Mouse (Mus musculus) heart, adult 2 months (tissue): ENCODE results near the gene Muc1. TPM values are rescaled to one million over a fixed set of nuclear protein-coding genes. Genes with fewer than 3 reads are reported as not detected.

ENCODE experiments used
- DNase-seq, 2 experiments: peaks; one replicate each; pipeline ENCODE4 v3.0.0; 2021
- H3K27ac ChIP-seq: fragments of 200-600 bp; 2 replicates; pipeline ENCODE4 v1.8.1; 2022
- H3K27me3 ChIP-seq: fragments of 200-500 bp; 2 replicates; pipeline ENCODE4 v1.6.1; 2012; ENCODE audit warnings: mild to moderate bottlenecking, low read length, inconsistent platforms, mixed read lengths; ENCODE audit not compliant: control insufficient read depth, insufficient read depth
- H3K36me3 ChIP-seq: fragments of 200-500 bp; 2 replicates; pipeline ENCODE4 v1.6.1; 2012; ENCODE audit warnings: low read length, inconsistent platforms; ENCODE audit not compliant: control insufficient read depth, insufficient read depth
- H3K4me1 ChIP-seq: fragments of 200-500 bp; 2 replicates; pipeline ENCODE4 v1.6.1; 2011; ENCODE audit warnings: low read length; ENCODE audit not compliant: control insufficient read depth, insufficient read depth
- H3K4me3 ChIP-seq: fragments of 200-600 bp; 2 replicates; pipeline ENCODE4 v1.8.1; 2022
- H3K79me2 ChIP-seq: fragments of 200-500 bp; replicated peaks from 2 replicates; pipeline ENCODE4 v1.6.1; 2012; ENCODE audit warnings: mild to moderate bottlenecking, inconsistent platforms, low read length, moderate library complexity, mixed read lengths; ENCODE audit not compliant: control insufficient read depth, insufficient read depth
- H3K9ac ChIP-seq: fragments of 200-500 bp; 2 replicates; pipeline ENCODE4 v1.6.1; 2012; ENCODE audit warnings: low read depth, mild to moderate bottlenecking, control low read depth, inconsistent platforms, low read length, mixed read lengths
- CTCF ChIP-seq: fragments of 200-600 bp; IDR thresholded peaks from 2 replicates; pipeline ENCODE4 v1.8.1; 2022; ENCODE audit warnings: antibody characterized with exemption, mild to moderate bottlenecking, moderate library complexity
- EP300 ChIP-seq: fragments of 200-500 bp; IDR thresholded peaks from 2 replicates; pipeline ENCODE4 v1.6.1; 2011; ENCODE audit warnings: low read depth, low read length, control low read depth; ENCODE audit not compliant: insufficient read depth
- POLR2A ChIP-seq: fragments of 200-500 bp; IDR thresholded peaks from 2 replicates; pipeline ENCODE4 v1.6.1; 2011; ENCODE audit warnings: mild to moderate bottlenecking, low read depth, low read length, control low read depth; ENCODE audit not compliant: insufficient read depth
- WGBS: fragments of 180-500 bp; shearing (Covaris S2); methylation state at CpG from one replicate; pipeline ENCODE4 v1.1.7; 2018; 5-methylcytosine and 5-hydroxymethylcytosine counted together
- intact Hi-C: fragments of 180-260 bp; cut with DNase I; formaldehyde crosslinking; loops from one replicate; pipeline ENCODE4 v1.15.1; 2025
- microRNA-seq, 2 experiments: library from miRNA; unstranded; fragments of <30 nt; microRNA quantifications; one replicate each; pipeline ENCODE4 v1.2.0; 2021
- polyA plus RNA-seq: library from polyadenylated mRNA; depleted of rRNA; stranded (reverse); fragments of >200 nt; gene quantifications from 2 replicates; pipeline ENCODE4 v1.2.3, GENCODE M21; 2012; rRNA removed
- total RNA-seq, 2 experiments: library from RNA; stranded (reverse); gene quantifications; 2 replicates each; pipeline ENCODE4 v1.2.3; 2021

The Muc1 gene
- total and polyA plus RNA-seq, 3 experiments = 0.39 to 6.2 (median 0.47) TPM

GRCm38 (mm10) chr3:89281579-89282290 is 52.9 kb downstream of the Muc1 start:
- intact Hi-C loops = loop anchor here (1.0 kb wide), 2 partner anchors 31 to 35 kb away; partner anchors contain the start of gene Trim46
- peaks cover 8% of the 10 kb centered on the region for H3K4me1 ChIP-seq
- H3K27ac ChIP-seq = peak overlapping the region; percentile 99
- no peaks in the 10 kb centered on the region for H3K27me3 ChIP-seq
- peak overlapping the region; percentile 58 for H3K9ac ChIP-seq
- H3K36me3 ChIP-seq = no peaks in the 10 kb centered on the region
- peak; percentile 89 to 91 for DNase-seq
- no peaks in the 10 kb centered on the region for H3K79me2 ChIP-seq
- H3K4me3 ChIP-seq = peak overlapping the region; percentile 84
- TF ChIP-seq POLR2A (no peak; the same call in 1 of the 2 replicates), CTCF (peak; percentile 97), EP300 (peak; percentile 99)
- WGBS = 15% methylated on average over 20 of the region's 20 CpGs

GRCm38 (mm10) chr3:89282291-89282643 is 53.4 kb downstream of the Muc1 start:
- no peaks in the 10 kb centered on the region for H3K27me3 ChIP-seq
- intact Hi-C loops = loop anchor here (1.0 kb wide), 2 partner anchors 32 to 36 kb away; partner anchors contain the start of gene Trim46
- no peaks in the 10 kb centered on the region for H3K36me3 ChIP-seq
- H3K9ac ChIP-seq = no peak overlapping the region
- no peaks in the 10 kb centered on the region for H3K79me2 ChIP-seq
- no peak overlapping the region for H3K4me3 ChIP-seq
- DNase-seq = no peak
- no peak overlapping the region for H3K27ac ChIP-seq
- no peak for TF ChIP-seq EP300
- TF ChIP-seq CTCF = no peak; the same call in 1 of the 2 replicates
- TF ChIP-seq POLR2A = no peak
- WGBS = 13% methylated on average over 4 of the region's 4 CpGs
- peaks cover 8% of the 10 kb centered on the region for H3K4me1 ChIP-seq

Small RNA genes within 50 kb of the gene (microRNA-seq; reads per million reads assigned to microRNA genes)
- gene Mir92b = 65.6 to 74.5 reads per million in 2 experiments

Other genes starting within 250 kb of the Muc1 start
- 10 to 100 TPM; 26.4 to 30.9 TPM for gene Rusc1, start 135.7 kb upstream of the Muc1 start, total RNA-seq
- gene Rusc1, start 135.7 kb upstream of the Muc1 start, polyA plus RNA-seq = 38.8 and 50.4 TPM in 2 replicates
- gene Gm43738, start 128.0 kb upstream of the Muc1 start, total RNA-seq = not detected
- gene Gm43738, start 128.0 kb upstream of the Muc1 start, polyA plus RNA-seq = not detected in 2 replicates
- 10 to 100 TPM; 20.8 to 21.1 TPM for gene Fdps, start 127.1 kb upstream of the Muc1 start, total RNA-seq
- gene Fdps, start 127.1 kb upstream of the Muc1 start, polyA plus RNA-seq = 22.5 and 29.6 TPM in 2 replicates
- gene Pklr, start 92.9 kb upstream of the Muc1 start, total RNA-seq = not detected
- 0.06 TPM in 1 of 2 replicates, not detected in the other for gene Pklr, start 92.9 kb upstream of the Muc1 start, polyA plus RNA-seq
- under 1 TPM in 1 of 2 experiments, not detected in 1; 0.25 TPM for gene Hcn3, start 68.9 kb upstream of the Muc1 start, total RNA-seq
- gene Hcn3, start 68.9 kb upstream of the Muc1 start, polyA plus RNA-seq = 0.26 and 0.29 TPM in 2 replicates
- gene Clk2, start 64.3 kb upstream of the Muc1 start, total RNA-seq = 10 to 100 TPM; 15.4 to 18.9 TPM
- gene Clk2, start 64.3 kb upstream of the Muc1 start, polyA plus RNA-seq = 26.5 and 40.4 TPM in 2 replicates
- gene Scamp3, start 51.6 kb upstream of the Muc1 start, total RNA-seq = 10 to 100 TPM; 44.5 to 54.7 TPM
- gene Scamp3, start 51.6 kb upstream of the Muc1 start, polyA plus RNA-seq = 96.7 and 108 TPM in 2 replicates
- gene Fam189b, start 45.9 kb upstream of the Muc1 start, total RNA-seq = 1 to 10 TPM; 3.9 to 5.1 TPM
- 12.8 and 18.0 TPM in 2 replicates for gene Fam189b, start 45.9 kb upstream of the Muc1 start, polyA plus RNA-seq
- 10 to 100 TPM; 19.9 to 20.4 TPM for gene Gba, start 26.1 kb upstream of the Muc1 start, total RNA-seq
- gene Gba, start 26.1 kb upstream of the Muc1 start, polyA plus RNA-seq = 26.3 and 39.2 TPM in 2 replicates
- 1 to 10 TPM; 3.4 to 5.1 TPM for gene Thbs3, start 13.9 kb upstream of the Muc1 start, total RNA-seq
- gene Thbs3, start 13.9 kb upstream of the Muc1 start, polyA plus RNA-seq = 15.8 and 24.3 TPM in 2 replicates
- 10 to 100 TPM; 59.8 to 61.8 TPM for gene Mtx1, start 2.0 kb upstream of the Muc1 start, total RNA-seq
- gene Mtx1, start 2.0 kb upstream of the Muc1 start, polyA plus RNA-seq = 96.2 and 111 TPM in 2 replicates
- 10 to 100 TPM; 80.7 to 95.7 TPM for gene Krtcap2, start 16.9 kb downstream of the Muc1 start, total RNA-seq
- gene Krtcap2, start 16.9 kb downstream of the Muc1 start, polyA plus RNA-seq = 84.3 and 116 TPM in 2 replicates
- gene Trim46, start 17.3 kb downstream of the Muc1 start, total RNA-seq = under 1 TPM; 0.39 to 0.96 TPM
- gene Trim46, start 17.3 kb downstream of the Muc1 start, polyA plus RNA-seq = 1.4 and 1.9 TPM in 2 replicates
- gene Dpm3, start 30.3 kb downstream of the Muc1 start, total RNA-seq = 10 to 100 TPM; 54.3 to 58.2 TPM
- gene Dpm3, start 30.3 kb downstream of the Muc1 start, polyA plus RNA-seq = 140 and 160 TPM in 2 replicates
- 10 to 100 TPM; 17.3 to 23.3 TPM for gene Slc50a1, start 41.5 kb downstream of the Muc1 start, total RNA-seq
- gene Slc50a1, start 41.5 kb downstream of the Muc1 start, polyA plus RNA-seq = 105 and 111 TPM in 2 replicates
- 10 to 100 TPM; 22.6 to 28.4 TPM for gene Efna1, start 52.1 kb downstream of the Muc1 start, total RNA-seq
- 39.6 and 44.4 TPM in 2 replicates for gene Efna1, start 52.1 kb downstream of the Muc1 start, polyA plus RNA-seq
- not detected for gene Efna3, start 93.9 kb downstream of the Muc1 start, total RNA-seq
- 0.09 TPM in 1 of 2 replicates, not detected in the other for gene Efna3, start 93.9 kb downstream of the Muc1 start, polyA plus RNA-seq
- under 1 TPM; 0.21 to 0.36 TPM for gene Efna4, start 109.0 kb downstream of the Muc1 start, total RNA-seq
- gene Efna4, start 109.0 kb downstream of the Muc1 start, polyA plus RNA-seq = 0.64 and 0.86 TPM in 2 replicates
- gene Adam15, start 120.9 kb downstream of the Muc1 start, total RNA-seq = 10 to 100 TPM; 56.8 to 59.2 TPM
- 95.6 and 95.7 TPM in 2 replicates for gene Adam15, start 120.9 kb downstream of the Muc1 start, polyA plus RNA-seq
- gene Dcst2, start 132.9 kb downstream of the Muc1 start, total RNA-seq = not detected
- 0.09 and 0.35 TPM in 2 replicates for gene Dcst2, start 132.9 kb downstream of the Muc1 start, polyA plus RNA-seq
- not detected for gene Dcst1, start 136.2 kb downstream of the Muc1 start, total RNA-seq
- 0.18 and 0.23 TPM in 2 replicates for gene Dcst1, start 136.2 kb downstream of the Muc1 start, polyA plus RNA-seq
- gene Zbtb7b, start 165.7 kb downstream of the Muc1 start, total RNA-seq = 10 to 100 TPM; 20.5 to 23.4 TPM
- gene Zbtb7b, start 165.7 kb downstream of the Muc1 start, polyA plus RNA-seq = 21.5 and 21.9 TPM in 2 replicates
- gene Lenep, start 173.7 kb downstream of the Muc1 start, total RNA-seq = not detected
- gene Lenep, start 173.7 kb downstream of the Muc1 start, polyA plus RNA-seq = 2.1 and 5.4 TPM in 2 replicates
- 10 to 100 TPM; 56.1 to 59.7 TPM for gene Flad1, start 182.8 kb downstream of the Muc1 start, total RNA-seq
- 81.3 and 89.8 TPM in 2 replicates for gene Flad1, start 182.8 kb downstream of the Muc1 start, polyA plus RNA-seq
- 1 to 10 TPM; 3.3 to 3.5 TPM for gene Cks1b, start 189.3 kb downstream of the Muc1 start, total RNA-seq
- 9.0 and 10.7 TPM in 2 replicates for gene Cks1b, start 189.3 kb downstream of the Muc1 start, polyA plus RNA-seq
- 10 to 100 TPM; 31.6 to 32.0 TPM for gene Shc1, start 189.4 kb downstream of the Muc1 start, total RNA-seq
- 32.4 and 50.5 TPM in 2 replicates for gene Shc1, start 189.4 kb downstream of the Muc1 start, polyA plus RNA-seq
- gene Pygo2, start 201.2 kb downstream of the Muc1 start, total RNA-seq = 10 to 100 TPM; 12.5 to 15.3 TPM
- gene Pygo2, start 201.2 kb downstream of the Muc1 start, polyA plus RNA-seq = 14.4 and 17.3 TPM in 2 replicates
- 10 to 100 TPM; 55.7 to 67.5 TPM for gene Pbxip1, start 207.6 kb downstream of the Muc1 start, total RNA-seq
- gene Pbxip1, start 207.6 kb downstream of the Muc1 start, polyA plus RNA-seq = 56.2 and 58.2 TPM in 2 replicates
- gene Pmvk, start 225.5 kb downstream of the Muc1 start, total RNA-seq = 1 to 10 TPM; 6.7 to 7.5 TPM
- gene Pmvk, start 225.5 kb downstream of the Muc1 start, polyA plus RNA-seq = 14.8 and 21.5 TPM in 2 replicates